Mouse (Mus musculus): Measurements from ENCODE around the gene Rhebl1. TPM values are rescaled to one million over a fixed set of nuclear protein-coding genes. Genes with fewer than 3 reads are reported as not detected.

Rhebl1 gene
- polyA plus RNA-seq, 1 experiment from 2014 or later, result 38.7 TPM

DNA sequence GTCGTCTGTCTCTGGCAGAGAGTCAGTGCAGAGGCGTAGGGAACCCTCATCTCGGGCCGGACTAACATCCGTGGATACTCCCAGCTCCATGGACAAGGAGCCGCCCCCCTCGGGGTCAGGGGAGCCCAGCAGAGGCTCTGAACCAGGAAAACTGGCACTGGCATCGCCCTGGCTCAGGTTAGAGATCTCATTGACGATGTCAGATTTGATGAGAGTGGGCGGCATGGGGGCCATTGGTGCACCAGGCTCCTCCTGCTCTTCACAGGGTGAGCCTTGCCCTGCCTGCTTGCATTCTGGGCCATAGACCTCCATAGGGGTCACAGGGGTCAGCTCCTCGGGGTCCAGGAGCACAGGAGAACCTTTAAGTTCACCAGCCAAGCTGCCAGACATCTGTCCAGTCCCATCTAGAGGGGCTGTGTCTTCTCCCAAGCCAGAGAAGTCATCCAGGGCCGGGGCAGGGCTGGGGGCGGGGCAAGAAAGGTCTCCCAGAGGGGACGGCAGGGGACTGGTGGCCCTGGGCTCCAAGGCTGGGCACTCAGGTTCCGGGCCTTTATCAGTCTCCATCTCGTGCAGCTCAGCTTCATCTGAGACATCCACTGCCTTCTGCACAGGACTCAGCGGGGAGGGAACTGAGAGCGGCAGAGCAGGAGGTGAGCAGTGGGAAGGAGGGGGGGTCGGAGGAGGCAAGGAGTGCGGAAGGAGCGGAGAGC is 32.5 kb downstream of the Rhebl1 start:
- Histone ChIP-seq H3K4me1 (ENCODE audit: control insufficient read depth, insufficient read depth, low read length) (peaks cover 2% of the 10 kb centered on the region), H3K4me2 (ENCODE audit: low read length) (no peak overlapping the region), H3K36me3 (ENCODE audit: control insufficient read depth, insufficient read depth, low read length) (peaks cover 71% of the 10 kb centered on the region), H3K27me3 (ENCODE audit: control insufficient read depth, insufficient read depth, low read depth, low read length) (no peaks in the 10 kb centered on the region), H3K27ac (ENCODE audit: low read length) (no peak overlapping the region), H3K4me3 (ENCODE audit: low read depth, low read length) (no peak overlapping the region), H3K9ac (ENCODE audit: low read depth, low read length) (no peak overlapping the region), H3K9me3 (replicated peaks; ENCODE audit: control insufficient read depth, low read length, poor library complexity, severe bottlenecking) (no peaks in the 10 kb centered on the region)
- no peak for ATAC-seq
- 90% methylated on average over 21 of the region's 21 CpGs for WGBS

DNA sequence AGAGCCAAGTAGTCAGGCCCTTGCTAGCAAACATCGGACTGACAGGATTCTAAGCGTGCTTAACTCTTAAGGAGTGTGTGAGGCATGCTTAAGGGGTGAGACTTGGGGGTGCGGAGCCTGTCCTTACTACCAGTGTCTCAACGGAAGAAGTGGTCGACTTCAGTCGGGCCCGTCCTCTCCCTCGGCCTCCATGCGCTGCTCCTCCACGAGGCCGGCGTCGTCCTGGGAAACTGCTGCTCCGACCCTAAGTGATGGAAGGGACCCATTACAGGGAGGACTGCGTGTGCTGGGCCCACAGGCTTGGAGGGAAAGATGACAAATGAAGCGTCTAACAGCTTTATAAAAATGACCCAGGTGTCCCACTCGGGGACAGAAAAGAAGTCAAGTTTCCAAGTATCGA is 33.4 kb downstream of the Rhebl1 start:
- Histone ChIP-seq H3K4me3 (ENCODE audit: low read depth, low read length) (no peak overlapping the region), H3K9me3 (replicated peaks; ENCODE audit: control insufficient read depth, low read length, poor library complexity, severe bottlenecking) (no peaks in the 10 kb centered on the region), H3K4me2 (ENCODE audit: low read length) (no peak overlapping the region), H3K4me1 (ENCODE audit: control insufficient read depth, insufficient read depth, low read length) (no peaks in the 10 kb centered on the region), H3K27me3 (ENCODE audit: control insufficient read depth, insufficient read depth, low read depth, low read length) (no peaks in the 10 kb centered on the region), H3K36me3 (ENCODE audit: control insufficient read depth, insufficient read depth, low read length) (peaks cover 71% of the 10 kb centered on the region), H3K9ac (ENCODE audit: low read depth, low read length) (no peak overlapping the region), H3K27ac (ENCODE audit: low read length) (no peak overlapping the region)
- ATAC-seq, result no peak
- 96% methylated on average over 18 of the region's 18 CpGs for WGBS

DNA sequence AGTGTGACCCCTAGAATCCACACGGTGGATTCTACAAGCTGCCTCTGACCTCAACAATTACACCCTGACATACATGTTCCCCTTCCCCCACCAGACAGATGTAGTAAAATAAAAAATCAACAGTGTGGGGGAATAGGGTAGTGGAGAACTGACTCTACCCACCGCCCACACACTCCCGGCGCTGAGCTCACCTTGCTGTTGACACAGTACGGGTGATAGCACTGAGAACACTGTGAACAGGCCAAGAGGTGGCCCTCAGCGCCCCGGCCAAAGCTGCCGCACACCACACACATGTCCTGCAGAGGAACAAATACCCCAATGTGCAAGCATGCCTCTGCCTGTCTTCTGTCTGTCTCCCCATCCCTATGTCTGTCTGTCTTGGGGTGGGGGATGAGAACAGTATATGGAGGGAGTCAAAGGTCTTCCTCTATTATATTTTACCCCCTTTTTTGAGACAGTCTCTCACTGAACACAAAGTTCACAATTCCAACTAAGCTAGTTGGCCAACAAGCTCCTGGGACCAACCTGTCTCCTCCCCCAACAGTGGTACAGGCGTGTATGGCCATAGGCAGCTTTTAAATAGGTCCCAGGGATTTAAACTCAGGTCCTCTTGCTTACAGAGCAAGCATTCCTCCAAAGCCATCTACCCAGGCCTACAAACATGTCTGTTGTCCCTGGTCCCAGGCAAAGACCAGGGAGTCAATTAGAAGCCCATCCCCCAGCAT is 34.9 kb downstream of the Rhebl1 start:
- Histone ChIP-seq H3K4me2 (ENCODE audit: low read length) (no peak overlapping the region), H3K4me1 (ENCODE audit: control insufficient read depth, insufficient read depth, low read length) (no peaks in the 10 kb centered on the region), H3K4me3 (ENCODE audit: low read depth, low read length) (no peak overlapping the region), H3K9ac (ENCODE audit: low read depth, low read length) (no peak overlapping the region), H3K9me3 (replicated peaks; ENCODE audit: control insufficient read depth, low read length, poor library complexity, severe bottlenecking) (no peaks in the 10 kb centered on the region), H3K27me3 (ENCODE audit: control insufficient read depth, insufficient read depth, low read depth, low read length) (no peaks in the 10 kb centered on the region), H3K36me3 (ENCODE audit: control insufficient read depth, insufficient read depth, low read length) (peaks cover 66% of the 10 kb centered on the region), H3K27ac (ENCODE audit: low read length) (no peak overlapping the region)
- WGBS, result 85% methylated on average over 9 of the region's 9 CpGs
- ATAC-seq, result no peak

DNA sequence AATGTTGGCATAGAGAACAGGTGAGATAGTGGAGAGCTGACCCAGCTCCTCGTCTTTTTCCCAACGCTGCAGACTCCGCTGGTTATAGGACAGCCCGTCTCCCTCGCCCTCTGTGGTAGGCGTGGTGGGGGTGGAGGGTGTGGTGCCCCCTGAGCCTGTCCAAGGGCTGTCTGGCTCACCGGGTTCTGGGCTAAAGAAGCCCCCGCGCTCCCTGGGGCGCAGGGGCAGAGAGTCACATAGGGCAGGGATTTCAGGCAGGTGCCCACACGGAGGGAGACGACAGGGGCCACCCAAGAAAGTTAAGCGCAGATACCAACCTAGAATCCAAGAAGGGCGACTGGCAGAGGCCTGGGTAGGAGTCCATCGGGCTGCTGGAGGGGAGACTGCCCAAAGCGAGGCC is 40.1 kb downstream of the Rhebl1 start:
- no peak overlapping the region for H3K4me2 ChIP-seq (ENCODE audit: low read length)
- ATAC-seq, result no peak
- no peak overlapping the region for H3K9ac ChIP-seq (ENCODE audit: low read depth, low read length)
- H3K27me3 ChIP-seq (ENCODE audit: control insufficient read depth, insufficient read depth, low read depth, low read length), result no peaks in the 10 kb centered on the region
- H3K4me1 ChIP-seq (ENCODE audit: control insufficient read depth, insufficient read depth, low read length), result no peaks in the 10 kb centered on the region
- 93% methylated on average over 16 of the region's 16 CpGs for whole genome bisulfite sequencing
- H3K36me3 ChIP-seq (ENCODE audit: control insufficient read depth, insufficient read depth, low read length), result peaks cover 67% of the 10 kb centered on the region
- H3K9me3 ChIP-seq (replicated peaks; ENCODE audit: control insufficient read depth, low read length, poor library complexity, severe bottlenecking), result no peaks in the 10 kb centered on the region
- no peak overlapping the region for H3K4me3 ChIP-seq (ENCODE audit: low read depth, low read length)
- H3K27ac ChIP-seq (ENCODE audit: low read length), result no peak overlapping the region

DNA sequence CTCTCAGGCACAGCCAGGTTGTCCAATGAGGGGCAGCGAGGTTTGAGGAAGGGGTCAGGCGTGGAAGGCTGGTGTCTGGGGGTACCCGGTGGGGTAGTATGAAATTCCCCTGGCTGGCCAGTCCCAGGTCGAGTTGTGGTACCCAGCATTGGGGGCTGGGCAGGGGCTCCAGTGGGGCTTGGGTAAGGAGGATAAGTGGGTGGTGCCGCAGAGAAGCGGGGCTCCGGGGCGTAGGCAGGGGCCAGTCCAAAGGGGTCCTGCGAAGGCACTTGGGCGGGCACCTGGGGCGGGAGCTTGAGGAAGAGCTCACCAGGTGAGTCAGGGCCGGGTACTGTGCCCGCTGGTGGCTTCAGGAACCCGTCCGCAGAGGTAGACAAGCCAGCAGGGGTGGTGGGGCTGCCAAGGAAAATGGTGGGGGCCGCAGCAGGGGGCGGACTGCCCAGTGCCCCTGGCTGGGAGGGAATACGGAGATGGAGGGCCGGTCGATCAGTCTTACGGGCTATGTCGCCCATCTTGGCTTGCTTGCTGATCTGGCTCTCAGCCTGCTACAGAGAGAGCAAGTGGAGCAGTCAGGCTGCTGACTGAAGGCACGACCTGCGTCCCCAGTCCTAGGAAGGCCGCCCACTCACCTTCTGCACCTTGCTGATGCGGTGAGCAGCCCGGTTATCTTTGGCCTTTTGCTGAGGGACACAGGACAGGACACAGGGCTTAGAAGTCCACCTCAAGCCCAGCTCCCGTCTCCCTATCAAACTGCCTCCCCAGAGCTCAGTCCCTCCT is 41.0 kb downstream of the Rhebl1 start:
- Histone ChIP-seq H3K36me3 (ENCODE audit: control insufficient read depth, insufficient read depth, low read length) (peaks cover 73% of the 10 kb centered on the region), H3K4me1 (ENCODE audit: control insufficient read depth, insufficient read depth, low read length) (no peaks in the 10 kb centered on the region), H3K27me3 (ENCODE audit: control insufficient read depth, insufficient read depth, low read depth, low read length) (no peaks in the 10 kb centered on the region), H3K9me3 (replicated peaks; ENCODE audit: control insufficient read depth, low read length, poor library complexity, severe bottlenecking) (no peaks in the 10 kb centered on the region), H3K4me3 (ENCODE audit: low read depth, low read length) (no peak overlapping the region), H3K4me2 (ENCODE audit: low read length) (no peak overlapping the region), H3K27ac (ENCODE audit: low read length) (no peak overlapping the region), H3K9ac (ENCODE audit: low read depth, low read length) (no peak overlapping the region)
- no peak for ATAC-seq
- 95% methylated on average over 27 of the region's 28 CpGs for WGBS

DNA sequence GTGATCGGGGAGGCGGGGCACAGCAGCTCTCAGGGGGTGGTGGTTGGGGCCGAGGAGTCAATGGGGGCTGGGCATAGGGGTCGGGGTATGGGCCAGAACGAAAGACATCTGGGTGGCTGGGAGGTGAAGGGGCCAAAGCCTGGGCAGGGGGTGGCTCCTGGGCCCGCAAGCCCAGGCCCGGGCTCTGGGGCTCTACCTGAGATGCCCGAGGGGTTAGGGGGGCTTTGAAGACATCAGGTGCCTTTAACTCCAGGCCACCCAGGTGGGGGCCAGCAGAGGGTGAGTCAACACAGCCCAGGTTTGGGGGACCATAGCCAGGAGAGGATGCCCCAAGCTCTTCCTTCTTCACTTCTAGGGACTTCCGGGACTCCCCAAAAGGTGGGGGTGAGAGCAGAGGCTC is 41.6 kb downstream of the Rhebl1 start:
- no peak for ATAC-seq

DNA sequence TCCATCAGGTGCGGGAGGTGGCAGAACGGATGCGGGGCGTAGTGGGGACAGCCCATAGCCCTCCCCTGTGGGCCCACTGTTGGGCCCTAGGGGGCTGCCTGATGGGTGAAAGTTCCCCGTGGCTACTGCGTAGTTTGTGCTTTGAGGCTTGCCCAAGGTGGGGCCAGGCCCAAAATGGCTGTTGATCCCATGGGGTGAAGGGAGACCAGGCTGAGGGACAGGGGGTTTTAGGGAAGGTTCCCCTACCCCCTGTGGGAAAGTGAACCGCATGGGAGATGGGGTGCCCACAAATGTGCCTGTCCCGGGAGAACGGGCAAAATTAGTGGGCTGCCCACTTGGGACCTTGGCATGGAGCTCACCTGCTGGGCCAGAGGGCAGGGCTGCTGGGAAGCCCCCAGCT is 42.3 kb downstream of the Rhebl1 start:
- no peaks in the 10 kb centered on the region for H3K4me1 ChIP-seq (ENCODE audit: control insufficient read depth, insufficient read depth, low read length)
- WGBS, result 96% methylated on average over 9 of the region's 9 CpGs
- no peak overlapping the region for H3K4me2 ChIP-seq (ENCODE audit: low read length)
- H3K4me3 ChIP-seq (ENCODE audit: low read depth, low read length), result no peak overlapping the region
- no peak overlapping the region for H3K27ac ChIP-seq (ENCODE audit: low read length)
- H3K9ac ChIP-seq (ENCODE audit: low read depth, low read length), result no peak overlapping the region
- H3K9me3 ChIP-seq (replicated peaks; ENCODE audit: control insufficient read depth, low read length, poor library complexity, severe bottlenecking), result no peaks in the 10 kb centered on the region
- ATAC-seq, result no peak
- peaks cover 72% of the 10 kb centered on the region for H3K36me3 ChIP-seq (ENCODE audit: control insufficient read depth, insufficient read depth, low read length)
- H3K27me3 ChIP-seq (ENCODE audit: control insufficient read depth, insufficient read depth, low read depth, low read length), result no peaks in the 10 kb centered on the region

More for the DNA sequence above, 41.6 kb downstream of the Rhebl1 start:
- no peak overlapping the region for H3K27ac ChIP-seq (ENCODE audit: low read length)
- no peak overlapping the region for H3K4me3 ChIP-seq (ENCODE audit: low read depth, low read length)
- no peaks in the 10 kb centered on the region for H3K4me1 ChIP-seq (ENCODE audit: control insufficient read depth, insufficient read depth, low read length)
- no peak overlapping the region for H3K9ac ChIP-seq (ENCODE audit: low read depth, low read length)
- no peaks in the 10 kb centered on the region for H3K9me3 ChIP-seq (replicated peaks; ENCODE audit: control insufficient read depth, low read length, poor library complexity, severe bottlenecking)
- H3K27me3 ChIP-seq (ENCODE audit: control insufficient read depth, insufficient read depth, low read depth, low read length), result no peaks in the 10 kb centered on the region
- WGBS, result 90% methylated on average over 9 of the region's 9 CpGs
- H3K4me2 ChIP-seq (ENCODE audit: low read length), result no peak overlapping the region
- H3K36me3 ChIP-seq (ENCODE audit: control insufficient read depth, insufficient read depth, low read length), result peaks cover 74% of the 10 kb centered on the region

DNA sequence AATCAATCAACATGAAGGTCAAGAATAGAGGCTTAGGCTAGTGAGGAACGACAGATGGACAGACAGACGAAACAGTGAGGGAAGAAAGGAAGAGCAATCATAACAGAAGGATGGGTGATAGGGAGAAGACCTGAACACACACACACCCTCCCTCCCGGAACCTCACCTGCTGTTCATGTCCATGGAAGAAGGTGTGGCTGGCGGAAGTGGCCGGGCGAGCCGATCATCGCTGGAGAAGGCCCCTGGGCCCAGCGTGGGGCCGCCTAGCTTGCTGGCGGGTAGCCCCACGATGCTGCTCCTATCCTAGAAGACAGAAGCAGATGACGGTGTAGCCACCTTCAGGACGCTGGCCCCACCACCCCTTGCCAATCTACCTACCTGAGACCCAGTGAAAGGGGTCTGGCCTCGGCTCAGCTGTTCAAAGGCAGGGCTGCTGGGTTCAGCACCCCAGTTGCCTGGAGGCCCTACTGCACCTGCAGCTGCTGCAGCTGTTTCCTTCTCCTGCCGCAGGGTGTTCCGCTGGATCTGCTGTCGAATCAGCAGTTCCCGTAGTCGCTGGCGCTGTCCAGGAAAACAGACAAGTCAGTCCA is 43.0 kb downstream of the Rhebl1 start:
- H3K4me1 ChIP-seq (ENCODE audit: control insufficient read depth, insufficient read depth, low read length), result no peaks in the 10 kb centered on the region
- H3K4me3 ChIP-seq (ENCODE audit: low read depth, low read length), result no peak overlapping the region
- H3K36me3 ChIP-seq (ENCODE audit: control insufficient read depth, insufficient read depth, low read length), result peaks cover 75% of the 10 kb centered on the region
- H3K4me2 ChIP-seq (ENCODE audit: low read length), result no peak overlapping the region
- H3K27me3 ChIP-seq (ENCODE audit: control insufficient read depth, insufficient read depth, low read depth, low read length), result no peaks in the 10 kb centered on the region
- no peak overlapping the region for H3K9ac ChIP-seq (ENCODE audit: low read depth, low read length)
- ATAC-seq, result no peak
- H3K9me3 ChIP-seq (replicated peaks; ENCODE audit: control insufficient read depth, low read length, poor library complexity, severe bottlenecking), result no peaks in the 10 kb centered on the region
- 92% methylated on average over 21 of the region's 21 CpGs for WGBS
- no peak overlapping the region for H3K27ac ChIP-seq (ENCODE audit: low read length)
